Mouse (Mus musculus) monocyte, adult 5-6 weeks (primary cell): Measurements from ENCODE around the gene Pigs. TPM values are rescaled to one million over a fixed set of nuclear protein-coding genes. Genes with fewer than 3 reads are reported as not detected.

Source experiments
- ATAC-seq: fragments of 153-309, 156-312 bp; replicated peaks from 2 replicates; pipeline ENCODE4 v1.8.0; 2017; ENCODE audit warnings: mild to moderate bottlenecking; ENCODE audit not compliant: low TSS enrichment, insufficient number of reproducible peaks, severe bottlenecking, poor library complexity, low FRiP score
- total RNA-seq: library from RNA; stranded (forward); fragments of 200-1000, 200-491, 200-594 nt; gene quantifications from 3 replicates; pipeline ENCODE4 v1.2.3, GENCODE M21; 2017

Pigs gene
- total RNA-seq, 1 experiment from 2014 or later: 18.5 TPM

- ATAC-seq: no peak
These were observed 27.4 kb downstream of the Pigs start for GRCm38 (mm10) chr11:78355471-78356238.

- ATAC-seq: no peak
These were observed 30.3 kb downstream of the Pigs start for GRCm38 (mm10) chr11:78358330-78359007.

DNA sequence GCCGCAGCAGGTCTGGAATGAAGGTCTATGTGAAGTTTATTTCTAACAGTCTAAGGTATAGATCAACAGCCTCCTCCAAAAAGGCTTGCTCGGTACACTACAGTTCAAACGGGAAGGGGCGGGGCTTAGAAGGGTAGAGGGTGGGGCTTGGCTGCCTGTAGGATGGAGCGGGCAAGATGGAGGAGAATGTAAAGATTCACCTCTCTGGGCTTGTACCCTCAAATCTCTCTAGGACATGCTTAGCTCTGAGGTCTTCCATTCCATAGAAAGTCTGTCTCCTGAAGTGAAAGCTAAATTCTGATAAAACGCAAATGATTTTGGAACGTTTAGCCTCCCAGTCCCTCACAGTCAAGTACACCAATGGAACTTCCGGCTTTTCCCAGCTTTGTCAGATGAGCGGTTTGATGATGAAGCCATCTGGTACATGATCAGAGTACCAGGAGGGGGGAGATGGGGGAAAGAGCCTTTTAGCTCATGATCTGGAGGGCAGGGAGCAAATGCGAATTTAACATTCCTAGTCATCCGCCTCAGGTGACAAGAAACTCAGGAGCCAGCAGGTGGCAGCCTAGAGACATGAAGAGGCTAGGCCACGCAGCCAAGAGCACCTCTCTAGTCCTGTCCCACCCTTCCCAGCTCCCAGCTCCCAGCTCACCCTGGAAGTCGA lies 32.0 kb downstream of the Pigs start:
- peak; percentile 75 for ATAC-seq

DNA sequence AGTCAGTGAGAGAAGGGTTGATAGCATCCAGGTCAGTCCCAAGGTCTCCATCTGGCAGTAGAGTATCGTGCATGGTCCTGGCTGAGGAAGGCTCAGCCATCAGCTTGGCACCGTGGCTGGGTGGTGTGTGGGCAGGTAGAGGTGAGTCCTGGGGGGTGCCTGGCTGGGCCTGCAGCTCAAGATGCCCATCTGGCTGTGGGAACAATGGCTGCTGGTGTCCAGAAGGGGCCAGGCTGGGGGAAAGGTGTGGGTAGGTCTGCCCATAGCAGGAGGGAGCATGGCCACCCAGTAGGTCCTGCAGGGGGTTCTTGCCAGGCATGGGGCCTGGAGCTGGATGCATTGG lies 32.5 kb downstream of the Pigs start:
- no peak for ATAC-seq

- no peak for ATAC-seq
These were observed 35.2 kb downstream of the Pigs start for GRCm38 (mm10) chr11:78363309-78364007.

GRCm38 (mm10) chr11:78364103-78364502 lies 35.9 kb downstream of the Pigs start:
- no peak for ATAC-seq

DNA sequence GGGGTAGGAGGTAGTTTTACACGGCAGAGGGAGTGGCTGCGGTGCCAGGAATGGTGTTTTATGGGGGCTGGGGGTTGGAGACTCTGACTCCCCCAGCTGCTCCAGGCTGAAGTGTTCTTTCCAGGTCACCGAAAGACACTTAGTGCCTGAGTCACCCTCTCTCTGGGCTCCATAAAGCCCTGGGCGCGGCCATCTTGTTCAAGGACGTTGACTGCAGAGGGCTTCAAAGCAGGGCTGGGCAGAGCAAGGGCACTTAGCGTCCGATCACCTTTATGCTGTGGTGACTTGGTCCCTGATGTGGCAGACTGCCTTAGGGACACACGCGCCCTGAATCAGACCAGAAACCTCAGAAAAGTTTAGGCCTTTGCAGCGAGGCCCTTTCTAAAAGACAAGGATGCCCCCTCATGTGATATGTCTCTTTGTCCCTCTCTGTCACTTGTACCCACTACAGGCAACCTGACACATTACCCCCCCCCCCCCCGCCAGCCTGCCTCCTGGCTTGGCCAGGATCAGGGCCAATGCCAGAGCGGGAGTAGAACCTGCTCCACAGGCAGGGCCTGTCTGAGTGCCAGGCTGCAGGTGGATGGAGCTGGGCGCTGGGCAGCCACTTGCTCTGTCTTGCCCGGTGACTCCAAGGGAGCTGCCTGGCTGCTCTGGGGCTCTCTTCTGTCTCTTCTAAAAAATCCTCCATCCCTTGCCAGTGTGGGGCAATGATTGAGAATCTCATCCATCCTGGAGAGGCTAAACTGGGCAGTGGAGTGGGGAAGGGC lies 39.4 kb downstream of the Pigs start:
- ATAC-seq: no peak

DNA sequence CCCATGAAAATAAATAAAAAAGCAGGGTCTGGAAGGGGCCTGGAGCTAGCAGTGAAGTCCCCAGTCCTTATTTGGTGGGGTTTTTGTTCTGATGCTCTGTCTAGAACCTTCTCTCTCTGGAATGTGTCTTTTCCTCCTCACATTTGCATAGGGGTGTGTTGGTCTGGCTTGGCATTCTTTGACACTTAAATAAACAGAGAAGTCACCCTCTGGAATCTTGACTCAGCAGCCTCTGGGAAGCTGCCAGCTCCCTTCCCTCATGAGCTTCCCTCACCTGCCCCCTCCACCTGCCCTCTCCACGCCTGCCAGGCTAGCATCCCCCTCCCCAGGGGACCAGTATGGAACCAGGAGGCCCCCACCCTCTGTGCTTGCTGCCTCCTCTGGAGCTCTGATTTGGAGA lies 42.2 kb downstream of the Pigs start:
- no peak for ATAC-seq

DNA sequence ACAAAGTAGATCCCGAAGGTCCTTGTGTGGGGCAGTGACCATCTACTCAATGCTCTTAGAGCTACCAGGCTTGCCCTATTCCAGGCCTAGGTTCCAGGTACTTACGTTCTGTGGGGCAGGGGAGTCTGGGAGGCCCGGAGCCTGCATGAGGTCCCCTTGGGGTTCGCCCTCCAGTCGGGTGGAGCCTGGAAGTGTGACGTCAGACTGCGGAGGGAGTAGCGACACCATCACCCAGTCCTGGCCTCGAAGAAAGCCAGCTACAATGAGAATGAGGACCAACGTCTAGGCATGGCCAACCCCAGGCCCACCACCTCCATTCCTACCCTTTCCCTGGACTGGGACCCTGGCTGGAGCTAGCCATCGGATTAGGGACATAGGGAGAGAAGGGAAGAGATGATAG lies 43.5 kb downstream of the Pigs start:
- ATAC-seq: no peak

DNA sequence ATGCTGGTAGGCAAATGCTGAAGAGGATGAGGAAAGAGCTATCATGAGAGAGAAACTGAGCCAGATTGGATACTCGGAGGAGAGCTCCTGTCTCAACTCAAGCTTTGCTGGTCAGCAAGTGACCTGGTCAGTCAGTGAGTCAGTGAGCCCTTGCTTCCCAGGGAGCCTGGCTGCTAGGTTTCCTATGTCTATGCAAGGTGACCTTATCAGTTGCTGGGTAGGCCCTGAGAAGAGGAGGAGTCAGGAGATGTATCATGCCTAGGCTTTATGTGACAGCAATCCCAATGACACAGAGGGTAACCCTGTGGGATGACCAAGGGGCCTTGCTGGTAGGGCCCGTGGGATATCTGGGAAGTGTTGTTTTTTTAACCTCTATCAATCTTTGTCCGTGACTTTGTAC lies 44.0 kb downstream of the Pigs start:
- no peak for ATAC-seq

GRCm38 (mm10) chr11:78372610-78373009 lies 44.4 kb downstream of the Pigs start:
- no peak for ATAC-seq

DNA sequence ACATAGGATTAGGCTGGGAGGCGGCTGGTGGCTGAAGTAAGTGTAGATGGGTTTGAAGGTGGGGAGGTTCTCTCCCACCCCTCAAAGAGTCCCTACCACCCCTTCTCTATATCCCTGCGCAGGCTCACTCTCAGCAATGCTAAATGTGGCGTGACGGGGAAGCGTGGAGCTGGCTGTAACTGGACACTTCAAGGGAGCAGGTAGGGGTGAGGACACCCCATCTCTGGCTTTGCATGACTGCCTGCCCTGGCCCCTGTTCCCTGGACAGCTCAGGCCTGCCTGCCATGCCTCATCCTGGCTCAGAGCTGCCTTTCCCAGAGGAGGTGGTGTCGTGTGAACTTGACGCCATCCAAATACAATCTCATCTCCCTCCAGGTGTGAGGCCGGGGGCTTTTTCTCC lies 45.9 kb downstream of the Pigs start:
- ATAC-seq: no peak

DNA sequence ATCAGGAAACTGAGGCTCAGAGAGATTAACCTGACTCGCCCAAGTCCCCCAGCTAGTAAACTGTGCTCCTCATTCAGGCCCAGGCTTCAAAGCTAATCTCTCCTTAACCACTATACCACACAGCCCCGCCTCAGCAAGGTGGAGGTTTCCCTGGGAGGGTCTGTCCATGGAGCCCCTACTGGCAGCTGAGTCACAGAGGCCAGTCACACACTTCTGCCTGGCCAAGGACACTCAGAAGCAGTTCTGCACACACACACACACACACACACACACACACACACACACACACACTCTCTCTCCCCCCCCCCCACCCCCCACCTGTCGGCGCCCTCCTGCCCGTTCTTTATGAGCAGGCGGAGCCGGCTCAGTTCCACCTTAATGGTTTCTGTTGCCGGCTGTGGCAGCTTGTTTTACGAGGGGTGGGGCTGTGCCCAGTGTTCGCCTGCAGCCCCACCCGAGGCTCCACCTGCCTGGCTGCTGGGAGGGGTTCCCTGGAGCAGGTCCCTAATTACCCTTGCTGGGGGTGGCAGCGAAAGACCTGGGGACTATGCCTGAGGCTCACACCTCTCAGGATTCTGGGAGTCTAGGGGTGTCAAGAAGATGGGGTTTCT lies 49.4 kb downstream of the Pigs start:
- ATAC-seq: no peak

DNA sequence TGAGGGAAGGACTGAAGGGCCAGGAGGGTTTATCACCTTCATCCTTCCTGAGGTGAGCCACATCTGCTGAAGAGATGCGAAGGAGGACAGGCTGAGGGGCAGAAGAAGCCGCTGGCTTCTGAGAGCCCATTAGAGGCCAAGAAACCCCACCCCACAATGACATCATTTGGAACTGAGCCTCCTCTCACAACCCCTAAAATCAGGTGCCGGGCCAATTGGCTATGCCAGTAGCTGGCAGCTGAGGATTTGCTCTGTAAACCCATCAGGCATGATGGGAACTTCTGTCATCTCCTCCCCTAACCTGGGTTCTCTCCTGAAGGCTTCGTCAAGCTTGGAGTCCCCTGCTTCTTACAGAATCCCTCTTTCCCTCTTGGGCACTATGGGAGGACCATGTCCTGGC lies 52.1 kb downstream of the Pigs start:
- ATAC-seq: no peak

DNA sequence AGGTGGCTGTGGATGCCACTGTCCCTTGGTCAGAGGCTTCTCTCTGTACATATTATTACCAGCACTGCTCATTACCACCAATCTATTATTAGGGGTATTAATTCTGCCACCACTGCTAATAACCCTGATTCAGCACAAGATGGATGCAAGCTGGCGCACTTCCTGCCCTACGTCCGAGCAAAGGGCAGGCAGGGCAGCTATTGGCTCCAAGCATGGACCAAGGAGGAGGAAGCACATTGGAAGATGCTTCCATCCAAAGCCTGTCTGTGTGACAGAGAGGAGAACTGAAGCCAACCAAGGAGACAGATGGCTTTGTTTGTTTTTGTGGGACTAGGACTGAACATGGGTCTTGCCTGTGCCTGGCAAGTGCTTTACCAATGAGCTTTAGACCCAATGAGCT lies 52.8 kb downstream of the Pigs start:
- no peak for ATAC-seq

- ATAC-seq: no peak
These were observed 54.1 kb downstream of the Pigs start for GRCm38 (mm10) chr11:78382286-78382685.

DNA sequence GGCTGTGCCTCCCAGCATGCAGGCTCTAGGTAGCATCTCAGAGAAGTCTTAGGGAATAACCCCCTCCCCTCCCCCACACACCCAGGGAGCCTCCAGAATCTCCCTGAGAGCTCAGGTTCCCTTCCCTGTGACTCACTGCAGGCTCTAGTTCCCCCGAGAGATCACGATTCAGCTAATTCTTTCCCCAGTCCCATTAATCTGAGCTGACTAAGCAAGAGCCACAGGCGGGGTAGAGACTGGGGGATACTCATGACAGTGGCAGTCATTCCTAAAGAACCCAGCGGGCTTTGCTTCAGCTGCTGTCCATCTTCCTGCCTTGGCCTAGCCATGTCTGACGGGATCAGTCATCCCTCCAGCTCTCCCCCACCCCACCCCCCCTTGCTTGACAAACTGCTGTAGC lies 54.5 kb downstream of the Pigs start:
- no peak for ATAC-seq

DNA sequence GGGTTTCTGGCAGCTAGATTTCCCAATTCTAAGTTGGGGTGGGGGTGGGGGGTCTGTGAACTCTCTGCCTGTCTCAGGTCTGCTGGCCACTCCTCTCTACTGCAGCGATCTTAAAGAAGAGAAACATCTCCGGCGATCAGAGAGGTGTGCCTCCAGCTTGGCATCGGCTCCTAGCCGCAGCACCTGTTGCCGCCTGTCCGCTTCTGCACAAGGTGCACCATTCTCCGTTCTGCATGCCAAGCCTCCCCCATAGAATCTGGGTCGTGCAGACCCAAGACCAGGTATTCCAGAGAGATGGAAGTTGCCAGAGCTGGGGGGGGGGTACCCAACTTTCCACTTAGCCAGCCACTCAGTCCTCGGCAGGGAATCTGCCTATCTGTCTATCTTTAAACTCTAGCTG lies 57.6 kb downstream of the Pigs start:
- ATAC-seq: no peak
